Mouse (Mus musculus) layer of hippocampus, postnatal 25 days (tissue): ENCODE data around the gene Tnrc6c. TPM values are rescaled to one million over a fixed set of nuclear protein-coding genes. Genes with fewer than 3 reads are reported as not detected.

Experiments
- total RNA-seq, 2 experiments: library from RNA; stranded (reverse); gene quantifications; 2 replicates each; pipeline ENCODE4 v1.2.3; 2021

Tnrc6c gene
- total RNA-seq, 2 experiments from 2014 or later, result 53.8 to 76.8 TPM

Other genes with a start within 250 kb of the Tnrc6c start
- gene Gm11733, start 169.9 kb upstream of the Tnrc6c start, total RNA-seq, result under 1 TPM; 0.12 to 0.26 TPM
- gene Tmc8, start 127.8 kb downstream of the Tnrc6c start, total RNA-seq, result under 1 TPM; 0.35 to 0.89 TPM
- gene Tmc6, start 127.9 kb downstream of the Tnrc6c start, total RNA-seq, result 1 to 10 TPM; 5.3 to 5.5 TPM
- gene 6030468B19Rik, start 143.4 kb downstream of the Tnrc6c start, total RNA-seq, result under 1 TPM in 1 of 2 experiments, not detected in 1; 0.35 TPM
- 1 to 10 TPM; 1.9 to 3.2 TPM for gene Gm20708, start 155.4 kb downstream of the Tnrc6c start, total RNA-seq
- 10 to 100 TPM; 10.8 to 11.1 TPM for gene Syngr2, start 155.4 kb downstream of the Tnrc6c start, total RNA-seq
- 1 to 10 TPM; 4.6 to 5.4 TPM for gene Afmid, start 171.6 kb downstream of the Tnrc6c start, total RNA-seq
- gene Tk1, start 171.8 kb downstream of the Tnrc6c start, total RNA-seq, result 1 to 10 TPM; 1.1 TPM
- gene Birc5, start 195.0 kb downstream of the Tnrc6c start, total RNA-seq, result 1 to 10 TPM; 1.2 to 1.3 TPM
- not detected for gene Tmem235, start 206.5 kb downstream of the Tnrc6c start, total RNA-seq
- 1 to 10 TPM; 4.2 TPM for gene Tha1, start 219.2 kb downstream of the Tnrc6c start, total RNA-seq